ENCODE assay signal across 8 mouse cellular contexts in the genomic region with DNA sequence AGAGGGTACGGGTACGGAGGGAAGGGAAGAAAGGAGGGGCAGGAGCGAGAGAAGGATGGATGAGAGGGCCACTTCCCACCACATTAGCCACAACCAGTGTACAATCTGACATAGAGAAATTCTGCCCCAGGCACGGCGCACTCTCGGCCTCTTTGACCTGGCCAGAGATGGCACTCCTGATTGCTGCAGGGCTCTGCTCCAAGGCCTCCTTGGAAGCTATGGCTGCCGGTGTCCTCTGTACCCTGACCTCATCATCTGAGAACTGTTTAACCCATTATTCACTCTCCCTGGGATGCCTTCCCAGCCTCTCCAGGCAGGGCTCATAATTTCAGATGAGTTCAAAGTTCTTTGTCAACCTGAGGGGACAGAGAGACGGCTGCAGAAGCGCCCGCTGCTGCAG.
A peak's percentile ranks its signal among the peaks of the same experiment; 100 is the strongest.
DNase-seq lines count a peak whose midpoint lies in the region; ATAC-seq and TF ChIP-seq lines count a peak whose summit lies in the region.

No protein-coding gene starts in this region.

- H3K27me3 ChIP-seq in intestine, embryonic 14.5 days (replicated peaks; ENCODE audit: control insufficient read depth, insufficient read depth, low read length) = no peaks in the 10 kb centered on the region
- H3K27me3 ChIP-seq in liver, embryonic 14.5 days (ENCODE audit: control insufficient read depth, insufficient read depth, low read length) = peaks cover 2% of the 10 kb centered on the region

- H3K9ac ChIP-seq in intestine, embryonic 14.5 days (ENCODE audit: low read length) = peak overlapping the region; percentile 52
- H3K9ac ChIP-seq in liver, embryonic 14.5 days (replicated peaks) = no peak overlapping the region

- DNase-seq in embryo, embryonic 10 days (ENCODE audit: low spot score) = peak; percentile 57
- no peak for DNase-seq in embryo, embryonic 11 days
- peak; percentile 48 for DNase-seq in cerebellum, postnatal 25 days
- DNase-seq in intestine, embryonic 14.5 days (ENCODE audit: low spot score) = no peak
- no peak for DNase-seq in liver, embryonic 14.5 days (ENCODE audit: low read depth in 3 of 3, low spot score in 3 of 3)
- DNase-seq in retina, embryonic 14.5 days (ENCODE audit: low spot score) = no peak

- H3K4me2 ChIP-seq in intestine, embryonic 14.5 days (ENCODE audit: low read length) = peak overlapping the region; percentile 54
- peak overlapping the region; percentile 1; the same call in 1 of the 2 replicates for H3K4me2 ChIP-seq in liver, embryonic 14.5 days (ENCODE audit: low read depth)

- 37% methylated on average over 10 of the region's 10 CpGs for WGBS in intestine, embryonic 14.5 days
- WGBS in liver, embryonic 14.5 days (ENCODE audit: insufficient replicate concordance) = 40% methylated on average over 10 of the region's 10 CpGs

- H3K9me3 ChIP-seq in intestine, embryonic 14.5 days (ENCODE audit: control insufficient read depth, low read length) = no peaks in the 10 kb centered on the region
- no peaks in the 10 kb centered on the region for H3K9me3 ChIP-seq in liver, embryonic 14.5 days (ENCODE audit: control insufficient read depth, low read length)

- TF ChIP-seq EP300 in liver, embryonic 14.5 days (IDR thresholded peaks at IDR 0.05; ENCODE audit: low read depth) = no peak

- peak; percentile 48; the same call in 1 of the 2 replicates for ATAC-seq in intestine, embryonic 14.5 days (replicated peaks; ENCODE audit: low FRiP score, low TSS enrichment, low read depth)
- no peak for ATAC-seq in liver, embryonic 14.5 days (ENCODE audit: insufficient read depth)
- ATAC-seq in monocyte, adult 5-6 weeks (replicated peaks; ENCODE audit: insufficient number of reproducible peaks, low FRiP score, low TSS enrichment, poor library complexity, severe bottlenecking) = no peak
- no peak for ATAC-seq in megakaryocyte-erythroid progenitor cell, adult 5-6 weeks (replicated peaks; ENCODE audit: low FRiP score, low TSS enrichment, poor library complexity, severe bottlenecking)

- H3K4me1 ChIP-seq in intestine, embryonic 14.5 days (replicated peaks; ENCODE audit: control insufficient read depth, insufficient read depth, low read length) = peaks cover 52% of the 10 kb centered on the region
- peaks cover 0 to 2% of the 10 kb centered on the region in 2 experiments; a peak in 1 of 4 replicates for H3K4me1 ChIP-seq in liver, embryonic 14.5 days (replicated peaks; ENCODE audit: control insufficient read depth in 2 of 2, insufficient read depth in 2 of 2, low read length in 1 of 2)

- H3K4me3 ChIP-seq in intestine, embryonic 14.5 days (ENCODE audit: low read depth, low read length) = peak overlapping the region; percentile 26
- no peak overlapping the region for H3K4me3 ChIP-seq in liver, embryonic 14.5 days (ENCODE audit: insufficient read depth in 1 of 2, low read depth in 2 of 2, low read length in 2 of 2)

- no peaks in the 10 kb centered on the region for H3K36me3 ChIP-seq in intestine, embryonic 14.5 days (ENCODE audit: control insufficient read depth, insufficient read depth, low read length)
- no peaks in the 10 kb centered on the region for H3K36me3 ChIP-seq in liver, embryonic 14.5 days (replicated peaks; ENCODE audit: control insufficient read depth, insufficient read depth, low read depth)

- TF ChIP-seq CTCF in liver, embryonic 14.5 days (IDR thresholded peaks at IDR 0.05; ENCODE audit: low read depth) = no peak

- H3K27ac ChIP-seq in intestine, embryonic 14.5 days (ENCODE audit: low read depth) = peak overlapping the region; percentile 55
- no peak overlapping the region for H3K27ac ChIP-seq in liver, embryonic 14.5 days

Comparison
In these comparisons a context has a peak if more than half of its experiments do, and no peak if none do; other contexts are left out.
1. DNase-seq: peak in embryo, embryonic 10 days (single experiment) and cerebellum, postnatal 25 days (2 of 2); none in embryo, embryonic 11 days (single experiment), intestine, embryonic 14.5 days (single experiment), liver, embryonic 14.5 days (0 of 3) and retina, embryonic 14.5 days (single experiment).